Mouse (Mus musculus): ENCODE results near the gene Mrgprd. TPM values are rescaled to one million over a fixed set of nuclear protein-coding genes. Genes with fewer than 3 reads are reported as not detected.

The Mrgprd gene
- total RNA-seq, 2 experiments from 2014 or later: not detected

Other genes starting within 250 kb of the Mrgprd start
- gene 1810010D01Rik, start 106.7 kb upstream of the Mrgprd start, total RNA-seq (2021): 1 to 10 TPM in 1 of 2 experiments, under 1 TPM in 1; 0.37 to 1.2 TPM
- gene Tpcn2, start 30.8 kb upstream of the Mrgprd start, total RNA-seq (2021): 1 to 10 TPM; 5.8 to 6.4 TPM
- gene Mrgprf, start 14.0 kb upstream of the Mrgprd start, total RNA-seq (2021): under 1 TPM; 0.76 to 0.79 TPM